Mouse (Mus musculus): Measurements from ENCODE around the gene Sap25. TPM values are rescaled to one million over a fixed set of nuclear protein-coding genes. Genes with fewer than 3 reads are reported as not detected.

The Sap25 gene
- total RNA-seq (2021) (1 to 10 TPM; 1.5 to 2.0 TPM), polyA plus RNA-seq (2012; rRNA removed) (25.2 and 34.9 TPM in 2 replicates)
- long read RNA-seq, partial matches to known transcripts: 0 of 1 reads
- long read RNA-seq, other reads (novel, unspliced or antisense): 0 of 1 reads

GRCm38 (mm10) chr5:137641054-137641453 lies at the start of gene Sap25:
Sap25 (plus strand) TSS chr5:137641334.
- H3K79me2 ChIP-seq (replicated peaks; ENCODE audit: control insufficient read depth, insufficient read depth, low read length): no peaks in the 10 kb centered on the region
- WGBS: 83% methylated on average over 19 of the region's 19 CpGs
- H3K36me3 ChIP-seq (ENCODE audit: control insufficient read depth, insufficient read depth, low read length): no peaks in the 10 kb centered on the region
- DNase-seq: peak in 1 of 2 experiments; percentile 50
- no peak within 1 kb of the TSS for H3K9ac ChIP-seq (ENCODE audit: low read depth, low read length)
- intact Hi-C loops (cut with DNase I): no loop called here
- no peaks in the 10 kb centered on the region for H3K4me1 ChIP-seq (ENCODE audit: control insufficient read depth, insufficient read depth, low read length)
- TF ChIP-seq CTCF (IDR thresholded peaks at IDR 0.05) (peak; percentile 62), POLR2A (IDR thresholded peaks at IDR 0.05; ENCODE audit: insufficient read depth, low read depth, low read length) (no peak), EP300 (IDR thresholded peaks at IDR 0.05; ENCODE audit: insufficient read depth, low read depth, low read length) (no peak)
- H3K27me3 ChIP-seq (ENCODE audit: control insufficient read depth, insufficient read depth, low read length): no peaks in the 10 kb centered on the region
- no peak within 1 kb of the TSS for H3K27ac ChIP-seq
- no peak within 1 kb of the TSS for H3K4me3 ChIP-seq

GRCm38 (mm10) chr5:137595921-137596320 lies 45.2 kb upstream of the Sap25 start:
- Histone ChIP-seq H3K79me2 (replicated peaks; ENCODE audit: control insufficient read depth, insufficient read depth, low read length) (no peaks in the 10 kb centered on the region), H3K27ac (no peak overlapping the region), H3K9ac (ENCODE audit: low read depth, low read length) (no peak overlapping the region), H3K4me3 (no peak overlapping the region), H3K27me3 (ENCODE audit: control insufficient read depth, insufficient read depth, low read length) (no peaks in the 10 kb centered on the region), H3K36me3 (ENCODE audit: control insufficient read depth, insufficient read depth, low read length) (no peaks in the 10 kb centered on the region), H3K4me1 (ENCODE audit: control insufficient read depth, insufficient read depth, low read length) (peaks cover 7% of the 10 kb centered on the region)
- no peak for TF ChIP-seq EP300 (IDR thresholded peaks at IDR 0.05; ENCODE audit: insufficient read depth, low read depth, low read length)
- no peak for TF ChIP-seq CTCF (IDR thresholded peaks at IDR 0.05)
- TF ChIP-seq POLR2A (IDR thresholded peaks at IDR 0.05; ENCODE audit: insufficient read depth, low read depth, low read length): no peak
- 84% methylated on average over 7 of the region's 7 CpGs for WGBS
- intact Hi-C loops (cut with DNase I): no loop called here
- no peak for DNase-seq

- intact Hi-C loops (cut with DNase I): no loop called here
- no peaks in the 10 kb centered on the region for H3K79me2 ChIP-seq (replicated peaks; ENCODE audit: control insufficient read depth, insufficient read depth, low read length)
- H3K27me3 ChIP-seq (ENCODE audit: control insufficient read depth, insufficient read depth, low read length): no peaks in the 10 kb centered on the region
- H3K36me3 ChIP-seq (ENCODE audit: control insufficient read depth, insufficient read depth, low read length): no peaks in the 10 kb centered on the region
- 52% methylated on average over 25 of the region's 30 CpGs for WGBS
- H3K4me1 ChIP-seq (ENCODE audit: control insufficient read depth, insufficient read depth, low read length): peaks cover 7% of the 10 kb centered on the region
- H3K9ac ChIP-seq (ENCODE audit: low read depth, low read length): 0 out of 2 replicates have a peak overlapping the region, but pooled peaks have one; percentile 20
- DNase-seq: peak; percentile 31 to 44
- H3K27ac ChIP-seq: peak overlapping the region; percentile 33; the same call in 1 of the 2 replicates
- TF ChIP-seq CTCF (IDR thresholded peaks at IDR 0.05) (no peak), POLR2A (IDR thresholded peaks at IDR 0.05; ENCODE audit: insufficient read depth, low read depth, low read length) (peak; percentile 65; the same call in 1 of the 2 replicates)
- no peak overlapping the region for H3K4me3 ChIP-seq
These were observed 44.4 kb upstream of the Sap25 start for GRCm38 (mm10) chr5:137596601-137597261.

GRCm38 (mm10) chr5:137597625-137598024 lies 43.5 kb upstream of the Sap25 start:
- no peaks in the 10 kb centered on the region for H3K36me3 ChIP-seq (ENCODE audit: control insufficient read depth, insufficient read depth, low read length)
- H3K4me3 ChIP-seq: no peak overlapping the region
- intact Hi-C loops (cut with DNase I): no loop called here
- no peak overlapping the region for H3K27ac ChIP-seq
- H3K4me1 ChIP-seq (ENCODE audit: control insufficient read depth, insufficient read depth, low read length): peaks cover 9% of the 10 kb centered on the region
- no peak for DNase-seq
- no peaks in the 10 kb centered on the region for H3K27me3 ChIP-seq (ENCODE audit: control insufficient read depth, insufficient read depth, low read length)
- WGBS: 88% methylated on average over 6 of the region's 6 CpGs
- H3K79me2 ChIP-seq (replicated peaks; ENCODE audit: control insufficient read depth, insufficient read depth, low read length): no peaks in the 10 kb centered on the region; the same call in 1 of the 2 replicates
- no peak overlapping the region for H3K9ac ChIP-seq (ENCODE audit: low read depth, low read length)
- TF ChIP-seq EP300 (IDR thresholded peaks at IDR 0.05; ENCODE audit: insufficient read depth, low read depth, low read length) (no peak), CTCF (IDR thresholded peaks at IDR 0.05) (no peak), POLR2A (IDR thresholded peaks at IDR 0.05; ENCODE audit: insufficient read depth, low read depth, low read length) (no peak)

- 63% methylated on average over 2 of the region's 2 CpGs for WGBS
- Histone ChIP-seq H3K79me2 (replicated peaks; ENCODE audit: control insufficient read depth, insufficient read depth, low read length) (no peaks in the 10 kb centered on the region; the same call in 1 of the 2 replicates), H3K4me3 (no peak overlapping the region), H3K9ac (ENCODE audit: low read depth, low read length) (no peak overlapping the region), H3K4me1 (ENCODE audit: control insufficient read depth, insufficient read depth, low read length) (peaks cover 9% of the 10 kb centered on the region), H3K27ac (no peak overlapping the region), H3K27me3 (ENCODE audit: control insufficient read depth, insufficient read depth, low read length) (no peaks in the 10 kb centered on the region), H3K36me3 (ENCODE audit: control insufficient read depth, insufficient read depth, low read length) (no peaks in the 10 kb centered on the region)
- intact Hi-C loops (cut with DNase I): no loop called here
- DNase-seq: no peak
- no peak for TF ChIP-seq CTCF (IDR thresholded peaks at IDR 0.05)
- TF ChIP-seq POLR2A (IDR thresholded peaks at IDR 0.05; ENCODE audit: insufficient read depth, low read depth, low read length): no peak
- no peak for TF ChIP-seq EP300 (IDR thresholded peaks at IDR 0.05; ENCODE audit: insufficient read depth, low read depth, low read length)
These were observed 42.9 kb upstream of the Sap25 start for GRCm38 (mm10) chr5:137598100-137598826.

Data from heart, adult 2 months (tissue).